Mouse (Mus musculus) small intestine, adult 2 months (tissue): ENCODE measurements around the gene Pcnx4.

Source experiments
- CTCF ChIP-seq: fragments of 200-500 bp; IDR thresholded peaks from 2 replicates; pipeline ENCODE4 v1.5.1; 2012; ENCODE audit warnings: low read depth, mild to moderate bottlenecking, control low read depth, inconsistent platforms, low read length, moderate library complexity, mixed read lengths; ENCODE audit not compliant: insufficient replicate concordance, insufficient read length; ENCODE audit errors: extremely low read depth
- POLR2A ChIP-seq: fragments of 200-500 bp; IDR thresholded peaks from 2 replicates; pipeline ENCODE4 v1.6.1; 2012; ENCODE audit warnings: low read depth, mild to moderate bottlenecking, control low read depth, inconsistent platforms, low read length, moderate library complexity

- TF ChIP-seq CTCF (no peak), POLR2A (no peak)
Observed at GRCm38 (mm10) chr12:72612053-72612452, 75.9 kb downstream of the Pcnx4 start.
